Mouse (Mus musculus): ENCODE results near the gene Pik3c2b.

Gene Pik3c2b

GRCm38 (mm10) chr1:133074541-133074940, 29.1 kb downstream of the Pik3c2b start:
- DNase-seq = no peak

- DNase-seq = no peak
Measured at GRCm38 (mm10) chr1:133075651-133076400, 30.4 kb downstream of the Pik3c2b start.

GRCm38 (mm10) chr1:133076681-133077514, 31.4 kb downstream of the Pik3c2b start:
- DNase-seq = no peak

- DNase-seq = no peak
Measured at GRCm38 (mm10) chr1:133077606-133078337, 32.3 kb downstream of the Pik3c2b start.

- no peak for DNase-seq
Measured at GRCm38 (mm10) chr1:133078338-133078727, 32.9 kb downstream of the Pik3c2b start.

- DNase-seq = no peak
Measured at GRCm38 (mm10) chr1:133079509-133079908, 34.0 kb downstream of the Pik3c2b start.

- no peak for DNase-seq
Measured at GRCm38 (mm10) chr1:133080079-133080561, 34.7 kb downstream of the Pik3c2b start.

GRCm38 (mm10) chr1:133080717-133081116, 35.2 kb downstream of the Pik3c2b start:
- DNase-seq = no peak

- no peak for DNase-seq
Measured at GRCm38 (mm10) chr1:133083003-133083546, 37.6 kb downstream of the Pik3c2b start.

- DNase-seq = no peak
Measured at GRCm38 (mm10) chr1:133083942-133084625, 38.6 kb downstream of the Pik3c2b start.

GRCm38 (mm10) chr1:133084708-133085416, 39.4 kb downstream of the Pik3c2b start:
- DNase-seq = no peak

- peak; percentile 56 for DNase-seq
Measured at GRCm38 (mm10) chr1:133085417-133085742, 39.9 kb downstream of the Pik3c2b start.

GRCm38 (mm10) chr1:133086804-133087203, 41.3 kb downstream of the Pik3c2b start:
- DNase-seq = no peak

GRCm38 (mm10) chr1:133087206-133087905, 41.9 kb downstream of the Pik3c2b start:
- peak; percentile 54 for DNase-seq

GRCm38 (mm10) chr1:133088196-133088595, 42.7 kb downstream of the Pik3c2b start:
- DNase-seq = no peak

- DNase-seq = no peak
Measured at GRCm38 (mm10) chr1:133089415-133089814, 43.9 kb downstream of the Pik3c2b start.

- peak; percentile 93 for DNase-seq
Measured at GRCm38 (mm10) chr1:133090641-133091040, 45.2 kb downstream of the Pik3c2b start.

GRCm38 (mm10) chr1:133091483-133091882, 46.0 kb downstream of the Pik3c2b start:
- DNase-seq = no peak

- DNase-seq = no peak
Measured at GRCm38 (mm10) chr1:133093719-133094118, 48.3 kb downstream of the Pik3c2b start.

GRCm38 (mm10) chr1:133100980-133101798, 55.7 kb downstream of the Pik3c2b start:
- DNase-seq = peak; percentile 64
